Mouse (Mus musculus): Measurements from ENCODE around the gene Soga1.

Gene Soga1

GRCm38 (mm10) chr2:157039900-157040648 is 39.0 kb downstream of the Soga1 start:
- no peak for DNase-seq (ENCODE audit: low read depth in 1 of 2, low spot score in 2 of 2)

- no peak for DNase-seq (ENCODE audit: low read depth in 1 of 2, low spot score in 2 of 2)
Measured at GRCm38 (mm10) chr2:157037303-157037702, 41.8 kb downstream of the Soga1 start.

DNA sequence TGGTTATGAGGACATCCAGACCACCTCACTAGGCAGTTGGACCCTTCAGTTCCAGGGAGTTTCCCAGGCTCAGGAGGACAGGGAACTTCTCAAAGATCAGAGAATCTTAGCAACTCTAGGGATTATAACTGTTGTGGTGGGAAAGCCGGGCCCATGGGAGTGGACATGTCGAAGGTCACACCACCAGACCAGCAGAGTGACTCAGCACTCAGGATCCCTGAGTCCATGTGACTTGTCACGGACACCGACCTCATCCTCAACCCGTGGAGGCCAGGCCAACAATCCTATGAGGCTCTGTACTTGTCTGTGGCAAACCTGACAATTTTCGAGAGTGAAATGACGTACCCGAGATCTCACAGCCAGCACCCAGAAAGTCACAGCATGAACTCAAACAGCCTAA is 42.7 kb downstream of the Soga1 start:
- no peak for DNase-seq (ENCODE audit: low read depth in 1 of 2, low spot score in 2 of 2)

DNA sequence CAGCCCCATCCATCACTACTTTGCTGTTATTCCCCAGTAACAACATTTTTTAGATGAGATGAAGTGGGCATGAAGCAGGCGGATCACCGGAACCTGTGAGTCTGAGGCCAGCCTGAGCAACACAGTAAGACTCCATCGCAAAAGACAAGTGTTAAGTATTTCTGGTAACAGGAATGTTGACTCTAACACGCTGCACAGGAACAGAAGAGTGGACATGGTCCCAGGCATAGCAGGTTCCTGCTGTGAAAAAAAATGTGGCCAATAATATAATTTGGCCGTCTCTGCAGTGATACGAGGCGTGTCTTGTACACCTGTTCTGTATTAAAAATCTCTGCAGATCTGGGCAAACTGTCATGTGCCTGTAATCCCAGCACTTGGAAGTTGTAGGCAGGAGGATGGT is 43.7 kb downstream of the Soga1 start:
- DNase-seq (ENCODE audit: low read depth in 1 of 2, low spot score in 2 of 2), result no peak

- peak; percentile 29 to 68 for DNase-seq (ENCODE audit: low read depth in 1 of 2, low spot score in 2 of 2)
Measured at GRCm38 (mm10) chr2:157030804-157031203, 48.2 kb downstream of the Soga1 start.

DNA sequence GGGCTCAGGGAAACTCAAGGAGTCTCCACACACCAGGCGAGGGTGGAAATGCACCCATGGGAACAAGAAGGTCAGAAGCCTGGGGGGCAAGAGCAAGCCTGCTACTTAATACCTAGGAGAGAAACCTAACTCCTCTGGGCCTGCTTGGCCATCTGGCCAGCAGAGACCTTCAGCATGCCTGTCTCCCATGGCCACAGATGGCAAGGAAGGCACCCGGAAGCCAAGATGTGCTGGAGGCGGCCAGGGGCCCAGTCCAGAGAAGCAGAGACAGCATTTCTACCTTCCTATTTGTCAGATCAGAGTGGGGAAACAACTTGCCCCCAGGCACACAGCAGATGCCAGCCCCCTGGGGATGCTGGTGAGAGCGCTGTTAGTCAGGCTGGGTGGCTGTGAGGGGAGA is 50.8 kb downstream of the Soga1 start:
- no peak for DNase-seq (ENCODE audit: low read depth in 1 of 2, low spot score in 2 of 2)

GRCm38 (mm10) chr2:157027106-157028008 is 51.7 kb downstream of the Soga1 start:
- DNase-seq (ENCODE audit: low read depth in 1 of 2, low spot score in 2 of 2), result no peak

DNA sequence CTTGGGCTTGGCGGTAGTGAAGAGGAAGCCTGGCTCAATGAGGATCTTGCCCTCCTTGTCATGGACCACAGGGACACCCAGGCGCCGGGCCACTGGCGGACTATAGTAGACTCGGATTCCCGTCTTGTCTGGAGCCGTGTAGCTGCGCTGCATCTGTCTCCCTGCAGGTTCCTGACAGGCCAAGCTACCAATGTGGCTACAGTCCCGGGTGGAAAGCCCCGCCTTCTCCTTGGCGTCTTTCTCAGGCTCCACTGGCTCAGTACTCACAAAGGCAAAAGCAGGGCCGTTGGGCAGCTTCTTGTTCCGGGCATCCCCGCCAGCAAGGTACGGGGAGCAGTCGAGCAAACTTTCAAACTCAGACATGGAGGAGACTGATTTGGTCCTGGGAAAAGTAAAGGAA is 57.9 kb downstream of the Soga1 start:
- no peak for DNase-seq (ENCODE audit: low read depth in 1 of 2, low spot score in 2 of 2)

GRCm38 (mm10) chr2:157019228-157019627 is 59.8 kb downstream of the Soga1 start:
- no peak for DNase-seq (ENCODE audit: low read depth in 1 of 2, low spot score in 2 of 2)

DNA sequence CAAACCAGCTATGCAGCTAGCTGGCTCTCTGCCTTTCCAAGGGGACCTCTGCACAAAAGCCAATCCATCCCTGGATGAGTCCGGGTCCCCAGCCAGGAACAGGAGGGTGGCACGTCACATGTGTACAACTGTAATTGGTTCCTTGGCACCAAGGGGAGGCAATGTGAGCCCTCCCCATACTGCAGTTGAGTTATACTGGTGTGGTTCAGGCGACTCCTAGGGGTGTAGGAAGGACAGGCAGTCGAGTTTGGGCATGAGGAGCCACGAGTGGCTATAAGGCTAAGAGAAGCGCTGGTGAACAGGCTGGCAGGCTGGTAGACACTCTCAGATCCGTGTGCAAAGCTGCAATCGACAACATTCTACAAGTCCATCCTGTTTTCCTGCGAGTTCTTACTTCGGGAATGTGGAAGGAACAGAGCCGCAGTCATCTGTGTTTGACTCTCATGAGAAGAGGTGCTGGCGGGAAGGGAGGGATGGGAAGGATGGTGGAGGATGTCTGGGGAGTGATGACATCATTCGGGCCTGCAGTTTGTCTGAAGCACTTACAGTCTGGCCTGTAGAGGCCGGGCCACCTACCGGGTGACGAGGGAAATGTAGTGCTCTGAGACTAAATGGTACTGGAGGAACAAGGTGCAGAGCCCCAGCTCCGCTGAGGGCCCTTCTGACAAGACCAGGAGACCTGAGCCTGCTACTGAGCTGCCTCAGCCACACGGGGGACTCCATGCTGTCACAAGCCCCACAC is 62.4 kb downstream of the Soga1 start:
- DNase-seq (ENCODE audit: low read depth in 1 of 2, low spot score in 2 of 2), result no peak

GRCm38 (mm10) chr2:157012341-157012740 is 66.7 kb downstream of the Soga1 start:
- no peak for DNase-seq (ENCODE audit: low read depth in 1 of 2, low spot score in 2 of 2)

DNA sequence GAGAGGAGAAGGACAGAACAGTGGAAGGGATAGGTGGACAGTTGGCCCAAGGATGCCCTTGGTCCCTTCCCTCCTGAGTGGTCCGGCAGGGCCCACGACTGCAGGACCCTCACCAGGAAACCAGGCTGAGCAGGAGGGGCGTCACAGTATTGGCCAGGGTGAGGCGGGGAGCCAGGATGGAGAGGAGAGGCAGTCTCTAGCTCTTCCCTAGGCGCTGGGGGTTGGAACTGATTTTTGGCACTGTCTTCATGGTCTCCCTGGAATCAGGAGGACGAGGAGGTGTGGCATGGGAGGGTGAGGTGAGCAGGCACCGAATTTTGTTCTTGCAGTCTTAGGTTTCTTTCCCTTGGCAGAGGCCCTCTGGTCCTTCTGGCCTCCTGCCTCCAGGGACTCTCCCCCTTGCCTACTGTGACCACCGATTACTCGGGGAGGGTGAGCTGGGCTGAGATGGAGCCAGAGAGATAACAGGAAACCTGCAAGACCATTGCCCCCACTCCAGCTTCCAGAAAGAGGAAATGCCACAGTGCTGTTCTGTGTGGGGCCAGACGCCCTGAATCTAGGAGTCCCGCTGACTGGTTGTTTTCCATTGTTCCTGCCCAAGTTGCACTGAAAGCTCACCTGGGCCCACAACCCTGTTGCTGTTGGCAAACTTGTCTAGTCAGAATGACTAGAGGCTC is 68.3 kb downstream of the Soga1 start:
- DNase-seq (ENCODE audit: low read depth in 1 of 2, low spot score in 2 of 2), result no peak

DNA sequence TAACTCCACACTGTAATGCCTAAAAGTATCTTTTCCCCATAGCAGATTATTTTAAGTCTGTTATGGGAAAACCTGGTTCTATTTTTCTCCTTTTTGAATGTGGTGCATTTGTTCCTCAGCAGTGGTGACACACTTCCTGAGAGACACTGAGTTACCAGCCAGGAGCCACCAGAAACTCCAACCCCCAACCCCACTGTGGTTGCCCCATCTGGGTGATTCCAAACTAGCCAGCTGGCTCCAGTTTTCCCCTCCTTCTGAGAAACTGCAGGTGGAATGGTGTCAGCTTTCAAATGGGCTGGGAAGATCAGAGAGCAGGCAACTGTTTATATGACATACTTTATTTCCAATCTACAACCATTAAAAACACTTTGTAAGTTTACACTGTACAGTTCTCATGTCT is 68.9 kb downstream of the Soga1 start:
- DNase-seq (ENCODE audit: low read depth in 1 of 2, low spot score in 2 of 2), result no peak

GRCm38 (mm10) chr2:157008509-157008908 is 70.5 kb downstream of the Soga1 start:
- no peak for DNase-seq (ENCODE audit: low read depth in 1 of 2, low spot score in 2 of 2)

DNA sequence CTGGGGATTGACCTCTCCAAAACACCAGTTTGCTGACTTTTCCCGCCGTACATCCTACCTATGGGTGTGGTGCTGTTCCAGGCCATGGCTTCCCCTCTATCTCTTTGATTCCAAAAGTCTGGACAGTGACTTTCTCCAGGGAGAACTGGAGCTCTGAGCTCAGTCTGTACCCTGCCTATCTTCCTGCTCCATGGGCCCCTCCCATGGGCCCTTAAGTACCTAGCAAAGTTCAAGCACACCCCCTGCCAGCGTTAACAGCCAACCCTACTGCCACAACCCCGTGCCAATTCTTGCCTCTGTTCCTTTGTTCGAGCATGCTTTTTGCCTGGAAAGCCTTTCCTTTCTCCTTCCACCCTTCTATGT is 71.8 kb downstream of the Soga1 start:
- DNase-seq (ENCODE audit: low read depth in 1 of 2, low spot score in 2 of 2), result no peak

GRCm38 (mm10) chr2:157006511-157007233 is 72.4 kb downstream of the Soga1 start, which contains the start of gene Dsn1:
Gene Dsn1, minus strand, starts transcription at chr2:157007154.
- DNase-seq (ENCODE audit: low read depth in 1 of 2, low spot score in 2 of 2), result peak; percentile 66 to 90

GRCm38 (mm10) chr2:157002321-157002720 is 76.7 kb downstream of the Soga1 start:
- DNase-seq (ENCODE audit: low read depth in 1 of 2, low spot score in 2 of 2), result no peak

- DNase-seq (ENCODE audit: low read depth in 1 of 2, low spot score in 2 of 2), result no peak
Measured at GRCm38 (mm10) chr2:156998263-156998662, 80.8 kb downstream of the Soga1 start.

DNA sequence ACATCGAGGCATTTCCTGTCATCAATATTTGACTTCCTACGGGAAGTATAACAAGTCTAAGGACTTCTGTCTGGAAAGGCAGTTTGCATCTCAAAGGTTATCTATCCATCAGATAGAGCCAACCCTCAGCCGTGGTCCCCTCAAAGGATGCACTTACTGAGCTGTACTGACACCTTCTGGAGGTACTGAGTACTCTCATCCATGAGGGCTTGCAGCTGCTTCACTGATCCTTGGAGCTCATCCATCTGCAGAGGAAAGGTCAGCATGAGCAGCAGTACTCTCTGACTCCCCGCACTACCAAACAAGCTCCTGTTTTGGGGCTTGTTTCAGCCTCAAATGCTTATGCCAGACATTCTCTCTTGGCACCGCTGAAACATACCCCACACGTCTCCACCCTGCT is 82.5 kb downstream of the Soga1 start:
- DNase-seq (ENCODE audit: low read depth in 1 of 2, low spot score in 2 of 2), result no peak

All from monocyte, adult 2 months (primary cell).